Mouse (Mus musculus): ENCODE measurements around the gene Ube2v1.

DNA sequence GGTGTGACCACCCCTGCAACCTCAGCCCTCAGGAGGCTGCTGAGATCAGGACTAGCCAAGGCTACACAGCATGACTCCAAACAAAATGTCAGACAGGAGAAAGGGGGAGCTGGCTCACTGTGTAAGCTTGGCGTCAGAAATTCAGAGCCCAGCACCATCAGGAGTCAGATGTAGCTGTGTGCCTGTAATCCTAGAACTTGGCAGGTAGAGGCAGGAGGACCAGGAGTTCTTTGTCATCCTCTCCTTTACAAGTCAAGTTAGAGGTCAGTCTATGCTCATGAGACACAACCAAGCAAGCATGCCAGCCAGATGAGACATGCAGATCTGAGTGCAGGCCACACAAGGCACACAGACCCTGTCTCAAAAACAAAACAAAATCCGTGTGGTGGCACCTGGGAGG is 6.2 kb downstream of the Ube2v1 start:
- no peak for TF ChIP-seq CTCF (IDR thresholded peaks at IDR 0.05; ENCODE audit: borderline replicate concordance, extremely low read depth, insufficient read depth, insufficient read length)
- no peak for TF ChIP-seq POLR2A (IDR thresholded peaks at IDR 0.05; ENCODE audit: borderline replicate concordance, extremely low read depth, insufficient read depth, insufficient read length, poor library complexity, severe bottlenecking)
